Mouse (Mus musculus) spleen, adult 2 months (tissue): ENCODE data around the gene Adtrp.

Experiments used
- CTCF ChIP-seq: fragments of 200-500 bp; IDR thresholded peaks from 2 replicates; pipeline ENCODE4 v1.5.1; 2011; ENCODE audit warnings: mild to moderate bottlenecking, inconsistent platforms; ENCODE audit not compliant: insufficient read depth, insufficient read length, insufficient replicate concordance; ENCODE audit errors: extremely low read depth
- POLR2A ChIP-seq: fragments of 200-500 bp; IDR thresholded peaks from 2 replicates; pipeline ENCODE4 v1.6.1; 2011; ENCODE audit warnings: low read depth, low read length, inconsistent platforms

GRCm38 (mm10) chr13:41718051-41718450, 129.4 kb downstream of the Adtrp start:
- TF ChIP-seq POLR2A (no peak), CTCF (no peak)
